In the genomic region with DNA sequence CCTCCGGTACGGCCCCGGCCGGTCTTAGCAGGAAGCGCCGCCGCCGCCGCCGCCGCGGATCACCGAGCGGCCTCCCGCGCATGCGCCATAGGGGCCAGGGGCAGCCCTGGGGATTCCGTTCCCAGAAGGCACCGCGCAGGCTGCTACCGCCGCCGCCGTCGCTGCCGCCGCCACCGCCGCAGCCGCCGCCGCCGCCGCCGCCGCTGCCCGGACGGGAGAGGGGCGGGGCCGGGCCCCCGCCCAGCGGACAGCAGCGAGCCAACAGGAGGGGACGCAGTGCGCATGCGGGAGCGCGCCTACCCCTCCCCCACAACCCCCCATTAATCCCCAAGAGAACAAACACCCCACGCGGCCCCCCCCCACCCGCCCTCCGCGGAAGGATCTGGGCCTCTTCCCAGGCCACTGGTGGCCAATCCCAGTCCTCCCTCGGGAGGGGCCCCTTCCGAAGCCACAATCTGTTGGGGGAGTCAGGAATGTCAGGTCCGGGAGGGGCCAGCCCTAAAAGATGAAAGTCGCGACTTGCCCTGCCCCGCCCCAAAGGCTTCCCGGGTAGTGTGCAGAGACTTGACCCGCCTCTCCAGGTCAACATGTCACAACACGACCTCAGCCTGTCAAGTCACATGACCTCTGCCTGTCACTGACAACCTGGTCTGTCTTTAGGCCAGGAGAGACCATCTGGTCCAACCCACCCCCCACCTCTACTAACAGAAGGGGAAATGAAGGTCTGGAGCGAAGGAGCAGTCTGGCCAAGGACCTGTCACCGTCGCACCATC, we compare ENCODE assay signal across 8 mouse cellular contexts. TPM values are rescaled to one million over a fixed set of nuclear protein-coding genes. Genes with fewer than 3 reads are reported as not detected.
DNase-seq lines count a peak whose midpoint lies in the region; ATAC-seq lines count a peak whose summit lies in the region.

Mbd6 (minus strand) TSS at position 219 of the 773 bp plus-strand sequence.

- ATAC-seq in hindbrain, embryonic 13.5 days (ENCODE audit: low FRiP score): peak; percentile 4

- peak within 1 kb of the TSS; percentile 63 for H3K4me3 ChIP-seq in hindbrain, embryonic 13.5 days

- peaks cover 75% of the 10 kb centered on the region for H3K4me1 ChIP-seq in hindbrain, embryonic 13.5 days (replicated peaks)

- peak within 1 kb of the TSS; percentile 88 for H3K9ac ChIP-seq in hindbrain, embryonic 13.5 days

- WGBS in hindbrain, embryonic 13.5 days: under 1% methylated on average over 20 of the region's 65 CpGs

- no peaks in the 10 kb centered on the region for H3K27me3 ChIP-seq in hindbrain, embryonic 13.5 days

- H3K4me2 ChIP-seq in hindbrain, embryonic 13.5 days: peak within 1 kb of the TSS; percentile 92

- DNase-seq in NIH3T3 (ENCODE audit: low read depth): peak; percentile 93
- peak; percentile 95 to 96 for DNase-seq in cerebellum, postnatal 10 days
- DNase-seq in frontal cortex, postnatal 14 days (ENCODE audit: low spot score in 2 of 2): peak; percentile 70 to 79
- peak; percentile 81 for DNase-seq in left cerebral cortex, adult 11 months (ENCODE audit: low spot score)
- peak; percentile 91 to 95 for DNase-seq in lung, postnatal 4 days
- peak; percentile 88 for DNase-seq in retina, postnatal 7 days (ENCODE audit: low read depth, low spot score)
- peak; percentile 92 for DNase-seq in urinary bladder, adult 2 months (ENCODE audit: low spot score)

- peak within 1 kb of the TSS; percentile 98 for H3K27ac ChIP-seq in hindbrain, embryonic 13.5 days

- no peaks in the 10 kb centered on the region for H3K9me3 ChIP-seq in hindbrain, embryonic 13.5 days

- H3K36me3 ChIP-seq in hindbrain, embryonic 13.5 days: peaks cover 43% of the 10 kb centered on the region

RNA-seq across cellular contexts. Expression of gene Mbd6, which starts in this region (rescaled TPM):
- 12.1 and 16.5 TPM in 2 replicates for polyA plus RNA-seq in hindbrain, embryonic 13.5 days (2015; fragmentation: Nextera tagmentation; extraction: Ambion mirVana)
- polyA plus RNA-seq in urinary bladder, adult 2 months (2012; rRNA removed): 19.8 and 42.1 TPM in 2 replicates

Comparison
In these comparisons a context has a peak if more than half of its experiments do, and no peak if none do; other contexts are left out.
1. Peak in every context shown above with its lines: DNase-seq, ATAC-seq, H3K4me3 ChIP-seq and H3K27ac ChIP-seq.